Mouse (Mus musculus) embryo, embryonic 10 days (tissue): Measurements from ENCODE around the gene Smpd1.
A peak's percentile ranks its signal among the peaks of the same experiment; 100 is the strongest.

Experiments
- DNase-seq: peaks from one replicate; pipeline ENCODE4 v3.0.0-alpha.2; 2015; ENCODE audit warnings: low spot score

The Smpd1 gene

DNA sequence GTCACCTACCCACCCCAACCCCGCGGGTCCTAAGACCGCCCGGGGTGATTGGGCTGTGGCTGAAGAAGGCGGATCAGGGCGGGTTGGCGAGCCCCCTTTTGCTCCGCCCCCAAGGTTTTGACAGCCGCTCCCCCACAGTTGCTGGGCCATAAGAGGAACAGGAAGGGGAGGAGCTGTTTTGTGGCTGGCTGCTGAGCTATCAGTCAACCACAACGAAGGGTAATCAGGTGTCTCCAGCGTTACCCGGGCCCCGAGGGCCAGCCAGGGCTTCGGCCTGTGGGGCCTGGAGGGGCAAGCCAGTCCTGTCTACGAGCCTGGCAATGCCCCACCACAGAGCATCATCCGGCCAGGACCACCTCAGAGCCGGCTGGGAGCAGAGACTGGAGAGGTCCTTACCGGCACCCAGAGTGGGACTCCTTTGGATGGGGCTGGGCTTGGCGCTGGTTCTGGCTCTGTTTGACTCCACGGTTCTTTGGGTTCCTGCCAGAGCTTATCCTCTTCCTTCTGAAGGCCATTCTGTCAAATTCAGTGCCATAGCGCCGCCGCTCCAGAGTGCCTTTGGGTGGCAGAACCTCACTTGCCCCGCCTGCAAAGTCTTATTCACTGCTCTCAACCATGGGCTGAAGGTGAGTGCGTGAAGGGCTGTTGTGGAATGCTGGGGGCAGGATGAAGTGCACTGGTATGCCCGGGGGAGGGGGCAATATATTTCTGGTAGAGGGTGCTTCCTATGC, at the start of gene Smpd1:
Smpd1 (plus strand) TSS at position 149 of the 731 bp plus-strand sequence.
- DNase-seq, result peak; percentile 92

DNA sequence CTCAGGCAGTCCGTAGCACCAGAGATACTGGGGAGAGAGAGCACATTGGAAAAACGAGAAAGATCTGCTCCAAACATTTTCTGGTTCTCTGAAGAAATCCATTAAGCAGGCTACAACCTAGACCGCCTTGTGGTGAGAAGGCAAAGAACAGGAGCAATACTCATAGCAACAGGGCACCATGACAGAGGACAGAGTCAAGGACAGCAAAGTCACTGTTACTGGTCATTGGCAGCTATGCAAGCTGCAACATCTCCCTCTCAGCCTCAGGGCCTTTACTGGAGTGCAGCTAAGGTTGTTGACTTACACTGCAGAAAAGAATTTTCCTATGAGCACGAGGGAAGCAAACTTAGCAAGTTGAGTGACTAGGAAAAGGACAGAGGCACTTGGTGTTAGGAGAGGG, 46.9 kb upstream of the Smpd1 start:
- DNase-seq, result no peak

DNA sequence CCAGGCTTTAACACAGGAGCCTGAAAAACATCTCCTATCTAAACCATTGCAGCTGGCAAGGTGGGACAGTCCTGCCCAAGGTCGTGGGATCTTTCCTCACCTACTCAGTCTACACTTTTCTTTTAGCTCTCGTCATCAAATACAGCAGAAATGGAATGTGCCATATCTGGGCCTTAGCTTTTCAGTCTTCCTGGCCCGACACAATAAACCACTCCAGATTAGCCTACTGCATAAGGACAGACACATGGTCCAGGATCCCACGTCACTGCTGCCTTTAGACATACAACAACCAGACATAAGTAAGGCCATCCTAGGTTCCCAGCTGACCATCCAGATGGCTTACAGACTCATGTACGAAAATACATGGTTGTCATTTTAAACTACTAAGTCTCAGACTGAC, 44.0 kb upstream of the Smpd1 start:
- DNase-seq, result no peak

DNA sequence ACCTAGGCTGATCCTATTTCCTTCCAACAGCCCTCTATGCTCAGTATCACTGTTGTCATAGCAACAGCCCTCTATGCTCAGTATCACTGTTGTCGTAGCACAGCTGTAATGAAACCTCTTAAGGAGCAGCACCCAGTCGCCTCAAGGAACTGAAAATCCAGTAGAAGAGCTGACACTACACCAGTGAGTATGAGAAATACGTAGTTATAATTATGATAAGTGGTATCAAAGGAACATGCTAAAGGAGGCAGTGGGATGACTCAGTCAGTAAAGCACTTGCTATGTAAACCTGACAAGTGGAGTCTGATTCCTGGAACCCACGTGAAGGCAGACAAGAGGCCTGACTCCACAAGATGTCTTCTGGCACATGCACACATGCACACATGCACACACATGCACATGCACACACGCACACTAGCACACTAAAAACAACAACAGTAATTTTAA, 40.3 kb upstream of the Smpd1 start:
- DNase-seq, result peak; percentile 16

DNA sequence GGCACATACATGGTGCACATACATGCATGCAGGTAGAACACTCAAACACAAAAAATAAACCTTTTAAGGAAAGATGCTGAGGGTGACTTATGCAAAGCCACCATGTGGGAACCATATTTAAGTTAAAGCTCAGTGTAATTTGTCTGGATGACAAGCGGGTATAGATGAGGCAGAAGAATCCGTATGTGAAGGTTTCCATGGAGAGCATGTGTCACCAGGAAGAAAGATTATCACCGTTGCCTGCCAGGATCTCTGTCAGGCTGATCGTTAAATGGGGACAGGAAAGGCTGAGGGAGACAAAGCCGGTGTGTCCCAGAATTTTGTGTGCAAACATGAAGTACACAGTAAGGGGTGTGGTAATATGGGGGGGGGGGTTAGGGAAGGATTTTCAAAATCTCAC, 39.6 kb upstream of the Smpd1 start:
- no peak for DNase-seq

- DNase-seq, result peak; percentile 78
Observed at GRCm38 (mm10) chr7:105515178-105515577, 39.0 kb upstream of the Smpd1 start.

GRCm38 (mm10) chr7:105516669-105517360, 37.3 kb upstream of the Smpd1 start:
- peak; percentile 36 for DNase-seq

DNA sequence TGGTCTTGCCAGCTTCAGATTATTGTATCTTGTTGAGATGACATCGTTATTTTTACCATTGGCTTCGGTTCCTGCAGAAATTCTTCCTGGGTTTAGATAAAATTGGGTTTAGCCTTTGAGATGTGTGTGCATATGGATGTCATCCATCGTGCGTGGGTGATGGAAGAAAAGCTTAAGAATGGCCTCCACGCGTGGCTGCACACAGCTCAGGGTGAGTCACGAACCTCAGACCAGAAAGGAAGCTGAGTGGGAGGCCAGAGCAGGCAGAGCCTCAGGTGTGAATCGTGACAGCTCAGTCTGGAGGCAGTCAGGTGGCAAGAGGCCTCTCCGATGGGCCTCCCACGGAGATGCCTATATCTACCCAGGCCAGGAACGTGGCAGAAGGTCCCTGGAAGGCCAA, 34.8 kb upstream of the Smpd1 start:
- no peak for DNase-seq

DNA sequence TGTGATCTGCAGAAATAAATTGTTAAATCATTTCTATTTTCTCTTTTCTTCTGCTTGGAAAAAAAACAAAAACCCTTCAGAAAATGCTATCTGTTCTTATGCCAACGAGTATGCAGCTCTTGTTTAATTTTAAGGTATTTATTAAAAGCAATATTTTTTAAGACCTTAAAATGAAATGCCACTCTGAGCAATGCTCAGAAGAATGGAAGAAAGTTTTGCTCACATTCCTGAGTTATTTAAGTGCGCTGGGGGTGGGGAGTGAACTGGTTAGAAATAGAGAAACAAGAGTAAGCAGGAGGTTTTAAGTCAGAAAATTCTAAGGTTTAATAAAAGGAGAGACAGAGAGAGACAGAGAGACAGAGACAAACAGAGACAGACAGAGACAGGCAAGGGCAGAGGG, 34.4 kb upstream of the Smpd1 start:
- no peak for DNase-seq

DNA sequence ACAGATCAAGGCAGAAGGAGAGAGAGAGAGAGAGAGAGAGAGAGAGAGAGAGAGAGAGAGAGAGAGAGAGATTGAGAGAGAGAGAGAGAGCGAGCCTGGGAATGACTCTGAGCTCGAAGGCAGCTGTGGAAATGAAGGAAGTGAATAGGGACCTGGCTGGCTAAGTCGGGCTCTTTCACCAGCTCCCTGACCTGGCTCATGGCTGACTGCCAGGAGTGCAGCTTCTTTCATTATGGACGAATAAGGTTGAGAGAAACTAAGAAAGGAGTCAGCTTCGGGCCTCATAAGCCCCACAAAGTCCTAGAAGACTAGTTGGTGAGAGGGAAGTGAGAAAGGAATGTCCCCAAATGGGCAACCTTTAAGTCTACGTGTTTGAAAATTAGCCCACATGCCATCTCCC, 34.0 kb upstream of the Smpd1 start:
- peak; percentile 20 for DNase-seq

DNA sequence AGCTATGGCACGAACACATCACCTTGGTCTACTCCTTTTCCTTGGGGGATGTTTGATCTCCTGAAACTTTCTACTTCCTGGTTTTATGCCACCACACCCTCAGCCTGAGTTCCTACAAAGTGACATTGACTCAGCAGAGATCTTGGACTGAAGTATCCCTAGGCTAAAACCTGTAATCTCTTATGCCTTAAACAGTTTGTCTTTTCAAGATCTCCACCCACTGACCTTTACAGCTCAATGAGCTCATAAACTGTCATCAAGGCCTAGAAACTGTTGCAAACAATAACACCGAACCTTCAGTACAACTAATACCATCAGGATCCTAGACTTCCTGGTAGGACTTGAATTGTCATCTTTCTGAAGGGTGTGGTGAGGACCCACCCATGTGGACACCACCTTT, 29.9 kb upstream of the Smpd1 start:
- DNase-seq, result no peak

- peak; percentile 72 for DNase-seq
Observed at GRCm38 (mm10) chr7:105527306-105527937, 26.7 kb upstream of the Smpd1 start.

- DNase-seq, result no peak
Observed at GRCm38 (mm10) chr7:105528094-105528493, 26.1 kb upstream of the Smpd1 start.

- no peak for DNase-seq
Observed at GRCm38 (mm10) chr7:105534162-105534561, 20.0 kb upstream of the Smpd1 start.

- no peak for DNase-seq
Observed at GRCm38 (mm10) chr7:105545986-105546385, 8.2 kb upstream of the Smpd1 start.

- DNase-seq, result no peak
Observed at GRCm38 (mm10) chr7:105547970-105548369, 6.2 kb upstream of the Smpd1 start.

GRCm38 (mm10) chr7:105549035-105549434, 5.1 kb upstream of the Smpd1 start:
- DNase-seq, result peak; percentile 50

- no peak for DNase-seq
Observed at GRCm38 (mm10) chr7:105553456-105554211, 526 bp upstream of the Smpd1 start.

DNA sequence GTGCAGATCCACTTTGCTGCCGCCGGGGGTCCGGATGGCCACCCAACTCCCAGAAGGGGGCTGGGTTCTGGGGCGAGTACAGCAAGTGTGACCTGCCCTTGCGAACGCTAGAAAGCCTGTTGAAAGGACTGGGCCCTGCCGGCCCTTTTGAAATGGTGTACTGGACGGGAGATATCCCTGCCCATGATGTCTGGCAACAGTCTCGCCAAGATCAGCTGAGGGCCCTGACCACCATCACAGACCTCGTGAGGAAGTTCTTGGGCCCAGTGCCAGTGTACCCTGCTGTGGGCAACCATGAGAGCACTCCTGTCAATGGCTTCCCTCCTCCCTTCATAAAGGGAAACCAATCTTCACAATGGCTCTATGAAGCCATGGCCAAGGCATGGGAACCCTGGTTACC, 1.4 kb downstream of the Smpd1 start:
- no peak for DNase-seq

GRCm38 (mm10) chr7:105556406-105556805, 2.2 kb downstream of the Smpd1 start:
- DNase-seq, result no peak

- no peak for DNase-seq
Observed at GRCm38 (mm10) chr7:105557671-105558070, 3.5 kb downstream of the Smpd1 start.

DNA sequence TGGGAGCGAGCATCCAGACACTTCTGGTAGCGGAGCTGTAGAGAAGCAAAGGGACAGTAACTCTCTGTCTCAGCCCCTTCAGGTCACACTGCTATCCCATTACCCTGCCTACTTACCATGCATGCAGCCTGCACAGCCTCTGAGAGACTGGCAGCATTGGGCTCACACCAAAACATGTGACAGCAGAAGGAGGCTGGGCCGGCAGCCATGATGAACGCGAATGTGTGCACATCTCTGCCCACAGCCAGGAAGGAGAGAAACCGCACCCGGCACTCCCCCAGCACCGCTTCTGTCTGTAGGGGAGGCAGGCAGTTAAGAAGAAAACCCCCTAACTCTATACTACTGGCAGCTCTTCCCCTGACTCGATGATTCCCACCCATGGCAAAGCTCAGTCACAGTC, 4.9 kb downstream of the Smpd1 start:
- no peak for DNase-seq
